Mouse (Mus musculus) ES-Bruce4 (cell line): ENCODE measurements around the gene Mapkapk3.

Experiments used
- CTCF ChIP-seq: IDR thresholded peaks from one replicate; pipeline ENCODE4 v1.8.1; 2011; ENCODE audit warnings: low read depth, low read length
- EP300 ChIP-seq: IDR thresholded peaks from 2 replicates; pipeline ENCODE4 v1.6.1; 2011; ENCODE audit warnings: low read depth, low read length; ENCODE audit not compliant: insufficient read depth
- POLR2A ChIP-seq: IDR thresholded peaks from one replicate; pipeline ENCODE4 v1.8.1; 2011; ENCODE audit warnings: low read length; ENCODE audit not compliant: insufficient read depth

DNA sequence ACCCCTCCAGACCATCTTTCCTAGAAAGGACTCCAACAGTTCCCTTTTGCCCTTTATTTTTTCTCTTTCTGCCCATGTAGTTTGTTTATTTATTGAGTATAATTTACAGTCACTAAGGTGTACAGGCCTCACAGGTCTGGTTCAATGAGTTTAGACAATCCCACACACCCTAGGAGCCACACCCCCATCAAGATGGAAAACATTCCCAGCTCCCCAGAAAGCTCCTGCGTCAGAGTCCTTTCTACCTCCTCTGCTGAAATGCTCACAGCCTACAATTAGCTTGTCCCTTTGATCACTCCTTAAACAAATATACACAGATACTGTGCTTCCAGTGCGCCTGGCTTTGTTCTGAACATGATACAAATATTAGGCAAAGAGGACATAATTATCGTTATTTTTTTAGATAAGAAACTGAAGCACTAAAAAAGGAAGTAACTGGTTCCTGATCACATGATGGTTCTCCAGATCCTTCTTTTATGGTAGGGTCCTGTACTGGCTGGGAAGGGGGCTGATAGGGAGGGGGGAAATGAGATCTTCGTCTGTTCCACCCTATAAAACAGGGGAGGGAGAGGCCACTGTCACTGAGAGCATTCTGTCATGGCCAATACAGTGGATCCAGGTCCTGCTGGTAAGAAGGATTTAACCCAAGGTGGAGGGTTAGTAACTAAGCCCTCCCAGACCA lies 21.8 kb downstream of the Mapkapk3 start:
- TF ChIP-seq CTCF = no peak
- no peak for TF ChIP-seq POLR2A
- TF ChIP-seq EP300 = no peak
